Mouse (Mus musculus) heart, embryonic 16.5 days (tissue): ENCODE measurements around the gene G430095P16Rik. TPM values are rescaled to one million over a fixed set of nuclear protein-coding genes. Genes with fewer than 3 reads are reported as not detected.

ENCODE experiments used
- ATAC-seq: fragments of 200-750 bp; cut with Nextera tagmentation; replicated peaks from 2 replicates; pipeline ENCODE4 v1.8.0; 2017; ENCODE audit warnings: moderate number of reproducible peaks; ENCODE audit not compliant: insufficient read depth, low FRiP score; ENCODE audit errors: extremely low read depth
- H3K27ac ChIP-seq: fragments of 300-500 bp; sonication (generic); 2 replicates; pipeline ENCODE4 v1.5.1; 2014; ENCODE audit warnings: mild to moderate bottlenecking, low read length, control low read depth, moderate library complexity
- H3K27me3 ChIP-seq: fragments of 300-500 bp; sonication (generic); 2 replicates; pipeline ENCODE4 v1.6.1; 2014; ENCODE audit warnings: low read length, mixed read lengths; ENCODE audit not compliant: control insufficient read depth, insufficient read depth
- H3K36me3 ChIP-seq: fragments of 300-500 bp; sonication (generic); 2 replicates; pipeline ENCODE4 v1.6.1; 2014; ENCODE audit not compliant: control insufficient read depth, insufficient read depth
- H3K4me1 ChIP-seq: fragments of 300-500 bp; sonication (generic); 2 replicates; pipeline ENCODE4 v1.6.1; 2014; ENCODE audit warnings: low read length, mixed read lengths; ENCODE audit not compliant: control insufficient read depth, insufficient read depth
- H3K4me2 ChIP-seq: fragments of 300-500 bp; sonication (generic); 2 replicates; pipeline ENCODE4 v1.6.1; 2014; ENCODE audit warnings: low read depth, mild to moderate bottlenecking, control low read depth, low read length
- H3K4me3 ChIP-seq: fragments of 300-500 bp; sonication (generic); 2 replicates; pipeline ENCODE4 v1.5.1; 2014; ENCODE audit warnings: mild to moderate bottlenecking, control low read depth, low read length
- H3K9ac ChIP-seq: fragments of 300-500 bp; sonication (generic); 2 replicates; pipeline ENCODE4 v1.6.1; 2014; ENCODE audit warnings: low read length, control low read depth
- H3K9me3 ChIP-seq: fragments of 300-500 bp; sonication (generic); replicated peaks from 2 replicates; pipeline ENCODE4 v1.6.1; 2016; ENCODE audit warnings: low read length; ENCODE audit not compliant: control insufficient read depth
- WGBS: fragments of 180-500 bp; shearing (Covaris S2); extraction: QIAGEN DNeasy Blood & Tissue Kit; methylation state at CpG from one replicate; pipeline ENCODE4 v1.1.7; 2014; 5-methylcytosine and 5-hydroxymethylcytosine counted together
- polyA plus RNA-seq: library from polyadenylated mRNA; unstranded; fragments of >200 nt; fragmentation: Nextera tagmentation; extraction: Ambion mirVana; gene quantifications from 2 replicates; pipeline ENCODE4 v1.2.1, GENCODE M21; 2015

The G430095P16Rik gene
- polyA plus RNA-seq, 1 experiment from 2014 or later = 3.1 TPM

GRCm38 (mm10) chr8:84713381-84713780 is 9.4 kb upstream of the G430095P16Rik start:
- peak overlapping the region; percentile 81 for H3K27ac ChIP-seq
- H3K9me3 ChIP-seq = no peaks in the 10 kb centered on the region
- no peaks in the 10 kb centered on the region for H3K36me3 ChIP-seq
- no peak for ATAC-seq
- peak overlapping the region; percentile 45; the same call in 1 of the 2 replicates for H3K9ac ChIP-seq
- H3K4me3 ChIP-seq = no peak overlapping the region
- H3K4me2 ChIP-seq = no peak overlapping the region
- peaks cover 12% of the 10 kb centered on the region for H3K27me3 ChIP-seq
- WGBS = 68% methylated on average over 4 of the region's 4 CpGs
- H3K4me1 ChIP-seq = peaks cover 17% of the 10 kb centered on the region

GRCm38 (mm10) chr8:84714161-84714560 is 8.6 kb upstream of the G430095P16Rik start:
- Histone ChIP-seq H3K9ac (no peak overlapping the region), H3K9me3 (no peaks in the 10 kb centered on the region), H3K36me3 (no peaks in the 10 kb centered on the region), H3K27ac (peak overlapping the region; percentile 81), H3K27me3 (peaks cover 8% of the 10 kb centered on the region; the same call in 1 of the 2 replicates), H3K4me1 (peaks cover 14% of the 10 kb centered on the region), H3K4me3 (no peak overlapping the region), H3K4me2 (no peak overlapping the region)
- 77% methylated on average over 4 of the region's 4 CpGs for WGBS
- no peak for ATAC-seq

- Histone ChIP-seq H3K4me1 (peaks cover 14% of the 10 kb centered on the region), H3K36me3 (no peaks in the 10 kb centered on the region), H3K4me2 (no peak overlapping the region), H3K4me3 (no peak overlapping the region), H3K9me3 (no peaks in the 10 kb centered on the region), H3K27me3 (peaks cover 8% of the 10 kb centered on the region; the same call in 1 of the 2 replicates), H3K9ac (no peak overlapping the region), H3K27ac (no peak overlapping the region)
- no peak for ATAC-seq
- 32% methylated on average over 27 of the region's 27 CpGs for WGBS
Measured at GRCm38 (mm10) chr8:84715893-84716468, 6.8 kb upstream of the G430095P16Rik start.

- no peak overlapping the region for H3K4me3 ChIP-seq
- H3K9me3 ChIP-seq = no peaks in the 10 kb centered on the region
- H3K4me1 ChIP-seq = peaks cover 11% of the 10 kb centered on the region
- H3K36me3 ChIP-seq = peaks cover 4% of the 10 kb centered on the region; the same call in 1 of the 2 replicates
- H3K9ac ChIP-seq = no peak overlapping the region
- H3K4me2 ChIP-seq = no peak overlapping the region
- H3K27me3 ChIP-seq = peaks cover 8% of the 10 kb centered on the region; the same call in 1 of the 2 replicates
- WGBS = 88% methylated on average over 11 of the region's 11 CpGs
- ATAC-seq = no peak
- H3K27ac ChIP-seq = no peak overlapping the region
Measured at GRCm38 (mm10) chr8:84716790-84717189, 6.0 kb upstream of the G430095P16Rik start.

- WGBS = 73% methylated on average over 5 of the region's 5 CpGs
- no peak overlapping the region for H3K9ac ChIP-seq
- H3K27me3 ChIP-seq = peaks cover 8% of the 10 kb centered on the region; the same call in 1 of the 2 replicates
- peaks cover 18% of the 10 kb centered on the region for H3K4me1 ChIP-seq
- peaks cover 4% of the 10 kb centered on the region; the same call in 1 of the 2 replicates for H3K36me3 ChIP-seq
- H3K4me2 ChIP-seq = no peak overlapping the region
- H3K9me3 ChIP-seq = no peaks in the 10 kb centered on the region
- no peak overlapping the region for H3K4me3 ChIP-seq
- H3K27ac ChIP-seq = no peak overlapping the region
- ATAC-seq = no peak
Measured at GRCm38 (mm10) chr8:84718476-84718875, 4.3 kb upstream of the G430095P16Rik start.

GRCm38 (mm10) chr8:84718959-84719690 is 3.7 kb upstream of the G430095P16Rik start:
- Histone ChIP-seq H3K27me3 (peaks cover 8% of the 10 kb centered on the region; the same call in 1 of the 2 replicates), H3K9me3 (no peaks in the 10 kb centered on the region), H3K4me2 (no peak overlapping the region), H3K4me3 (no peak overlapping the region), H3K36me3 (peaks cover 4% of the 10 kb centered on the region; the same call in 1 of the 2 replicates), H3K9ac (no peak overlapping the region), H3K4me1 (peaks cover 24% of the 10 kb centered on the region), H3K27ac (no peak overlapping the region)
- no peak for ATAC-seq
- 79% methylated on average over 5 of the region's 5 CpGs for WGBS

GRCm38 (mm10) chr8:84722530-84722849 is 317 bp upstream of the G430095P16Rik start:
- no peaks in the 10 kb centered on the region for H3K9me3 ChIP-seq
- 60% methylated on average over 6 of the region's 6 CpGs for WGBS
- no peak overlapping the region for H3K4me3 ChIP-seq
- H3K4me1 ChIP-seq = peaks cover 48% of the 10 kb centered on the region
- ATAC-seq = no peak
- H3K36me3 ChIP-seq = peaks cover 7% of the 10 kb centered on the region; the same call in 1 of the 2 replicates
- H3K27me3 ChIP-seq = no peaks in the 10 kb centered on the region
- H3K9ac ChIP-seq = peak overlapping the region; percentile 56
- H3K27ac ChIP-seq = peak overlapping the region; percentile 93
- peak overlapping the region; percentile 43 for H3K4me2 ChIP-seq

- H3K9me3 ChIP-seq = no peaks in the 10 kb centered on the region
- H3K27me3 ChIP-seq = no peaks in the 10 kb centered on the region
- 0 out of 2 replicates have a peak overlapping the region, but pooled peaks have one; percentile 8 for H3K4me3 ChIP-seq
- WGBS = 33% methylated on average over 7 of the region's 7 CpGs
- peak overlapping the region; percentile 56 for H3K9ac ChIP-seq
- H3K4me1 ChIP-seq = peaks cover 52% of the 10 kb centered on the region
- peak overlapping the region; percentile 93 for H3K27ac ChIP-seq
- peak overlapping the region; percentile 43 for H3K4me2 ChIP-seq
- ATAC-seq = no peak
- peaks cover 7% of the 10 kb centered on the region; the same call in 1 of the 2 replicates for H3K36me3 ChIP-seq
Measured at GRCm38 (mm10) chr8:84723571-84723900, 729 bp downstream of the G430095P16Rik start.

- Histone ChIP-seq H3K9me3 (no peaks in the 10 kb centered on the region), H3K4me1 (peaks cover 54% of the 10 kb centered on the region), H3K36me3 (peaks cover 7% of the 10 kb centered on the region; the same call in 1 of the 2 replicates), H3K4me2 (no peak overlapping the region), H3K27ac (peak overlapping the region; percentile 12; the same call in 1 of the 2 replicates), H3K4me3 (no peak overlapping the region), H3K9ac (peak overlapping the region; percentile 56; the same call in 1 of the 2 replicates), H3K27me3 (no peaks in the 10 kb centered on the region)
- no peak for ATAC-seq
- WGBS = 47% methylated on average over 9 of the region's 9 CpGs
Measured at GRCm38 (mm10) chr8:84724683-84725082, 1.9 kb downstream of the G430095P16Rik start.
